Mouse (Mus musculus) cortical plate, adult 2 months (tissue): ENCODE results near the gene Cyp2b10.

Experiments used
- CTCF ChIP-seq: fragments of 200-500 bp; IDR thresholded peaks from 2 replicates; pipeline ENCODE4 v1.5.1; 2011; ENCODE audit warnings: mild to moderate bottlenecking, control low read depth, low read length; ENCODE audit not compliant: insufficient read depth; ENCODE audit errors: extremely low read depth
- POLR2A ChIP-seq: fragments of 200-500 bp; IDR thresholded peaks from 2 replicates; pipeline ENCODE4 v1.6.1; 2011; ENCODE audit warnings: mild to moderate bottlenecking, low read length, control low read depth; ENCODE audit not compliant: insufficient read depth; ENCODE audit errors: extremely low read depth

- TF ChIP-seq CTCF (no peak), POLR2A (no peak)
These were observed 6.6 kb downstream of the Cyp2b10 start for GRCm38 (mm10) chr7:25904066-25904465.
